Mouse (Mus musculus) heart, embryonic 11.5 days (tissue): ENCODE measurements at regions not wholly inside any gene's neighbourhood (a gene's known extent, or its start where the extent isn't known, plus 50 kb on each side); places are given as distances from the start of the nearest gene placed in this dataset.

Experiments
- ATAC-seq: fragments of 200-750 bp; cut with Nextera tagmentation; replicated peaks from 2 replicates; pipeline ENCODE4 v1.8.0; 2017; ENCODE audit warnings: moderate library complexity; ENCODE audit not compliant: insufficient number of reproducible peaks, low FRiP score, low TSS enrichment
- H3K27ac ChIP-seq: fragments of 300-500 bp; sonication (generic); 2 replicates; pipeline ENCODE4 v1.5.1; 2014; ENCODE audit warnings: mild to moderate bottlenecking, low read depth, low read length
- H3K27me3 ChIP-seq: fragments of 300-500 bp; sonication (generic); 2 replicates; pipeline ENCODE4 v1.6.1; 2014; ENCODE audit warnings: mild to moderate bottlenecking, low read length, mixed read lengths; ENCODE audit not compliant: control insufficient read depth, insufficient read depth
- H3K36me3 ChIP-seq: fragments of 300-500 bp; sonication (generic); 2 replicates; pipeline ENCODE4 v1.6.1; 2014; ENCODE audit warnings: mild to moderate bottlenecking, low read length, moderate library complexity, mixed read lengths; ENCODE audit not compliant: control insufficient read depth, insufficient read depth
- H3K4me1 ChIP-seq: fragments of 300-500 bp; sonication (generic); 2 replicates; pipeline ENCODE4 v1.6.1; 2014; ENCODE audit warnings: low read length; ENCODE audit not compliant: control insufficient read depth, insufficient read depth
- H3K4me2 ChIP-seq: fragments of 300-500 bp; sonication (generic); 2 replicates; pipeline ENCODE4 v1.6.1; 2014; ENCODE audit warnings: mild to moderate bottlenecking, moderate library complexity
- H3K4me3 ChIP-seq: fragments of 300-500 bp; sonication (generic); 2 replicates; pipeline ENCODE4 v1.5.1; 2014; ENCODE audit warnings: low read depth, low read length
- H3K9ac ChIP-seq: fragments of 300-500 bp; sonication (generic); 2 replicates; pipeline ENCODE4 v1.6.1; 2014; ENCODE audit warnings: mild to moderate bottlenecking, low read depth, low read length, moderate library complexity
- H3K9me3 ChIP-seq: fragments of 300-500 bp; sonication (generic); replicated peaks from 2 replicates; pipeline ENCODE4 v1.6.1; 2016; ENCODE audit warnings: low read length; ENCODE audit not compliant: control insufficient read depth
- WGBS: fragments of 180-500 bp; shearing (Covaris S2); extraction: QIAGEN DNeasy Blood & Tissue Kit; methylation state at CpG from one replicate; pipeline ENCODE4 v1.1.7; 2014; ENCODE audit not compliant: insufficient replicate concordance; 5-methylcytosine and 5-hydroxymethylcytosine counted together

DNA sequence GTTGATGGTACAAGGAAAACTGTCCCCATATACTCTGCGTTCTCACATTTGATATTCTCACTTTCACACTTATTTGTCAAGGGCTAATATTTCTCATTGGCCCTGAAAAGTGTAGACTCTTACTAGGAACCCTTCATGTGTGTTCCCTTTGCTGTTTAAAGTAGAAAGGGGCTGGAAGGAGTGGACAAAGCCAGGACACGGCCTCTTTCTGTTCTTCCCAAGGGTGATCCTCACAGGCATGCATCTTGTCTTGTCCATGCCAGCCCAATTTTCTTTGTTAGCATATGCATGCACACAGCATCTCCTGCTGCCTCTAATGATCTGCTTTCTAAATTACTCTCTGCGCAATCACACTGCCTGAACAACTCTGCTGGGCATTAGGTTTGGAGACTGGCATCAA lies 451.8 kb downstream of the Lmo4 start:
- H3K36me3 ChIP-seq = no peaks in the 10 kb centered on the region
- no peaks in the 10 kb centered on the region for H3K9me3 ChIP-seq
- H3K4me1 ChIP-seq = no peaks in the 10 kb centered on the region
- no peaks in the 10 kb centered on the region for H3K27me3 ChIP-seq
- no peak for ATAC-seq
- H3K4me2 ChIP-seq = no peak overlapping the region
- no peak overlapping the region for H3K9ac ChIP-seq
- no peak overlapping the region for H3K27ac ChIP-seq
- no peak overlapping the region for H3K4me3 ChIP-seq
- 88% methylated on average over 3 of the region's 3 CpGs for WGBS

DNA sequence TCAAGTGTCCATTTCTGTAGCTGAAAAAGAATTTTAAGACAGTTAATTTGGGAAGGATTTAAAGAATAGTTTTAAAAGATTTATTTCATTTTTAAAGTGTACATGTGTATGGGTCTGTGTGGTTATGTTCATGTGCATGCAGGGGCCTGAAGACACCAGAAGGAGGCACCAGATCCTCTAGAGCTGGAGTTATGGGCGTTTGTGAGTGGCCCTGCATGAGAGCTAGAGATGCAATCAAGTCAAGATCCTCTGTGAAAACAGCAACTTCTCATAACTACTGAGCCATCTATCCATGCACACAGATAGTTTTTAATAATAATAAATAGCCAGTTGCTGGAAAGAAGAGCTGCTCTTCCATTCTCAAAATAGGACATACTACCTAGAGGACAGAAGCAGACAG lies 452.4 kb downstream of the Lmo4 start:
- 76% methylated on average over 1 of the region's 1 CpGs for WGBS
- no peak overlapping the region for H3K9ac ChIP-seq
- no peak overlapping the region for H3K4me2 ChIP-seq
- no peak for ATAC-seq
- no peak overlapping the region for H3K4me3 ChIP-seq
- no peaks in the 10 kb centered on the region for H3K9me3 ChIP-seq
- no peaks in the 10 kb centered on the region for H3K4me1 ChIP-seq
- H3K27me3 ChIP-seq = no peaks in the 10 kb centered on the region
- H3K27ac ChIP-seq = no peak overlapping the region
- no peaks in the 10 kb centered on the region for H3K36me3 ChIP-seq

DNA sequence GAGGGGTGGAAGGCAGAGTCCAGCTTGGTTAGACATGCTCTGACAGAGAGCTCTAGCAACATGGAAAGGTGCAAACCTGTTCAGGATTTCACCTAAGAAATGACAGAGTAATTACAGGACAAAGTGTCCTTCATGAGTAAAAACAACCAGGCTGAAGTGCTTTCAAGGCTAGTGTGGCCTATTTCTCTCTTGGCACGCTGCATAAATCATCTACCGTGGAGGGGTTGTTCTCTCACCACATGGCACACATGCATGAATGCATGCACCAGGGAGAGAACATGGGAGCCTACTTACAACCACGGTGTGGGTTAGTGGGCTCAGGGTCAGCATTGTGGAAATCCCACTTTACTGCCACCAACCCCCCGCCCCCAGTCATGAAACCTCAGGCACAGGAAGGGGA lies 454.9 kb downstream of the Lmo4 start:
- 86% methylated on average over 4 of the region's 4 CpGs for WGBS
- H3K27me3 ChIP-seq = no peaks in the 10 kb centered on the region
- no peak overlapping the region for H3K4me2 ChIP-seq
- H3K9me3 ChIP-seq = no peaks in the 10 kb centered on the region
- no peaks in the 10 kb centered on the region for H3K4me1 ChIP-seq
- no peaks in the 10 kb centered on the region for H3K36me3 ChIP-seq
- no peak overlapping the region for H3K4me3 ChIP-seq
- ATAC-seq = no peak
- H3K27ac ChIP-seq = no peak overlapping the region
- no peak overlapping the region for H3K9ac ChIP-seq

DNA sequence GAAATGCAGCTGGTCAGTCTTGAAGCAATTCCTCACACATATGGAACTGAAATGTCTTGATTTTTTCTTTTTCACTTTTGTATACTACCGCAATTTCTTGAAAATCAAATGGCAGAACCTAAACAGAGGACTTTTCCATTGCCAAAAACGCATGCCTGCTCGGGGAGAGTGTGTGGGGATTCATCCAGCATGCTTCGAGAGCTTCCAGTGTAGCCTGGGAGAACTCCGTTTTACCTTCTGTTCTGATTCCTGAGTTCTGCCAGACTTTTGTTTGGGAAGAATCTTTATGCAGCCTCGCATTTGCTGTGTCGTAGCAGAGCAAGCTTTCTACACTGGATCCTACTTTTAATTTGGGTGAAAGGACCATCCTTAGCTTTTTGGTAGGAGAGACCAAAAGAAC lies 461.4 kb downstream of the Lmo4 start:
- no peak overlapping the region for H3K4me3 ChIP-seq
- no peak for ATAC-seq
- H3K9ac ChIP-seq = no peak overlapping the region
- H3K27ac ChIP-seq = no peak overlapping the region
- H3K9me3 ChIP-seq = no peaks in the 10 kb centered on the region
- no peaks in the 10 kb centered on the region for H3K27me3 ChIP-seq
- 79% methylated on average over 7 of the region's 7 CpGs for WGBS
- H3K4me2 ChIP-seq = no peak overlapping the region
- H3K36me3 ChIP-seq = no peaks in the 10 kb centered on the region
- no peaks in the 10 kb centered on the region for H3K4me1 ChIP-seq

DNA sequence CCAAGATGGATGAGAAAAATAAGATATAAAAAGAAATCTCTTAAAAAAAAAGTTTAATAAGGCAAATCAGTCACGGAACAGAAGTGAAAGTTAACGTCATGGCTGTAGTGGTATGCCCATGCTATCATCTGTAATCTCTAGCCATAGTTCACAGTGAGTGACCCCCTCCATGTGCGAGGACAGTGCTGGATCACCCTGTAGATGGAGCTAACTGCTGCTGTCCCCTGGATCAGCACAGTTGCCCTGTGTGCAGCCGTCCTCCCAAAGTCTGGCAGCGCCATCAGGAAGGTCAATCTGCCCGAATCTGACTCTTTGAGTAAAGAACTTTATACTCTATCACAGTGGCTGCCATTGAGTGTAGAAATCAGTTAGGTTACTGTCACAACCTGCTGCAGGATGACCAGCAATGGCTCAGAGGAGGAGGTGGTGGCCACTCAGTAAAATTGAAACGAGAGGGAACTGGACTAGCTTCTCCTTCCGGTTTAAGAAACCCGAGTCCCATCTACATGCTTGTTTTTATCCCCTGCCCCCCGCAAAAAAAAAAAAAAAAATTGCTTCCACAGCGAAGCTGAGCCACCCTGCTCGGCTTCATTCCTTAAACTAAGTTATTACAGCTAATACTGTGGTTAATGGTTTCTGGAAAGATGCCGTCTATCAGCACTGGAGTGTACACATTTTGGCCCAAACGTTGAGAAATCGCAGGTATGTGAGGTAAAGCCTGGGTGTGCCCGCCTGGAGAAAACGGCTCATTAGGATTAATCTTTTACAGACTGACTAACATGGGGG lies 462.0 kb downstream of the Lmo4 start:
- Histone ChIP-seq H3K27me3 (no peaks in the 10 kb centered on the region), H3K4me2 (no peak overlapping the region), H3K36me3 (no peaks in the 10 kb centered on the region), H3K27ac (no peak overlapping the region), H3K4me3 (no peak overlapping the region), H3K4me1 (no peaks in the 10 kb centered on the region), H3K9ac (no peak overlapping the region), H3K9me3 (no peaks in the 10 kb centered on the region)
- WGBS = 66% methylated on average over 17 of the region's 17 CpGs
- ATAC-seq = no peak

DNA sequence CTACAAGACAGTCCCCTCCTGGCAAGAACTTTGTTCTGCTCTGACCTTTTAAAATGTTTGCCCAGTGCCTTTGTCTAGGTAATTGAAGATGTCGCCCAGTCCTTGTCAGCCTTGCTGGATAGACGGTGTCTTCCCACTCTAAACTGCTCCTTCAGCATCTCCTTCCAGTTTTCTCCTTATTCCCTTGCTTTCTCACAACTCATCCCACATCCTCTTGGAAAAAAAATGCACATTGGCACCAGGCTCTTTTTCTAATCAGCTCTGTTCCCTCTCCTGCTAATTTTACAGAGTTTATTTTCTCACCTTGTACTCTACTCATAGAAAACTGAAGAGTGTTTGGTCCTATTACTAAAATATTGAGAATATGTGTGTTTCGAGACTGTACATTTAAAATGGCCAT lies 466.3 kb downstream of the Lmo4 start:
- 75% methylated on average over 3 of the region's 3 CpGs for WGBS
- H3K27ac ChIP-seq = no peak overlapping the region
- H3K4me2 ChIP-seq = no peak overlapping the region
- no peaks in the 10 kb centered on the region for H3K4me1 ChIP-seq
- ATAC-seq = no peak
- H3K27me3 ChIP-seq = no peaks in the 10 kb centered on the region
- H3K36me3 ChIP-seq = no peaks in the 10 kb centered on the region
- H3K9ac ChIP-seq = no peak overlapping the region
- no peaks in the 10 kb centered on the region for H3K9me3 ChIP-seq
- H3K4me3 ChIP-seq = no peak overlapping the region

DNA sequence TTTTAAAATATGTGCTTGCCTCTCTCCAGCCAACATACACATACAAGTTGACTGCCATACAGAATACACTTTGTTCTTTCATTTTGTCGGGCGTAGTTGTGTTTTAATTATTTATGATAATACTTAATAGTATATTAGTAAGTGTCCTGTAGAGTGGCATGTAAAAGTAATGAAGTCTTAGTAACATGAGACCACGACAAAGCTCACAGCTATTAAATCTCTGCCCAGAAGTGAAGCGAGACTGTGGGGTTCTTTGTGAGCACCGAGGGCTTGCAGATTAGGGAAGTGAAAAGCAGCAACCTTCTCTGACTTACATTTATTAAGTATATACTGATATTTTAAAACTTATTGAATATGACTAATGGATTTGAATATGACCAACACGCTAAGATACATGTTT lies 467.2 kb downstream of the Lmo4 start:
- ATAC-seq = no peak
- H3K4me1 ChIP-seq = no peaks in the 10 kb centered on the region
- H3K27me3 ChIP-seq = no peaks in the 10 kb centered on the region
- H3K9me3 ChIP-seq = no peaks in the 10 kb centered on the region
- no peak overlapping the region for H3K9ac ChIP-seq
- no peak overlapping the region for H3K27ac ChIP-seq
- WGBS = 81% methylated on average over 6 of the region's 6 CpGs
- no peak overlapping the region for H3K4me2 ChIP-seq
- no peak overlapping the region for H3K4me3 ChIP-seq
- H3K36me3 ChIP-seq = no peaks in the 10 kb centered on the region

DNA sequence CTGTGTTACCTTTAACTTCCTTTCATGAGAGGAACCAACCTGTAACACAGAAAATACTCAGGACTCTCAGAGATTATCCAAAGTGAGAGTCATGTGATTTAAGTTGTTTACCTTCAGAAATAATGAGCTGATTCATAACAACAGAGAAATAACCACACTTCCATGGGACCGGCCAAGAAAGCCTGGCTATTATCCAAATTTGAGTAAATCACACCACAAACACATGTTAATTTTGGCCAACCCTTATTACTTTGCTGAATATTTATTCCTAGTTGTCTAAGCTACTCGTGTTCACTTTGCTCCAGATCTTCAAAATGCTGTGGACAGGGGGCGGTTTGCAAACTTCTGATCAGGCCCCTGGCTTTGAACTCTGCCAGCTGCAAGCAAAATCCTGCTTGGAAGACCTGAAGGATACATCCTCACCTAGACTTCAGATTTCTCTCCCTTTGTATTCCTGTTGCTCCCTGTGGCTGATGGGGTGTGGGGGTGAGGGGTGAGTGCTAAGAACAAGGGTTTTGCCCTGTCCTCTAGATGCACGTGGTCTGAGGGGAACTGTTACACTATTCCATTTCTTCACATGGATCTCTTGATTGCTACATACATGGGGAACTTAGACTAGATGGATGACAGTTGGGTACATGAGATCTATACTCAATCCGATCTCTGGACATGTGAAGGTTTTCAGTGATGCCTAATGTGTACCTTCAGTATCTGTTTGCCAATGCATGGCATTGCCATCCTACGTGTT lies 468.2 kb downstream of the Lmo4 start:
- Histone ChIP-seq H3K4me3 (no peak overlapping the region), H3K36me3 (no peaks in the 10 kb centered on the region), H3K9ac (no peak overlapping the region), H3K27me3 (no peaks in the 10 kb centered on the region), H3K4me2 (no peak overlapping the region), H3K4me1 (no peaks in the 10 kb centered on the region), H3K27ac (no peak overlapping the region), H3K9me3 (no peaks in the 10 kb centered on the region)
- ATAC-seq = no peak
- 79% methylated on average over 6 of the region's 6 CpGs for WGBS

DNA sequence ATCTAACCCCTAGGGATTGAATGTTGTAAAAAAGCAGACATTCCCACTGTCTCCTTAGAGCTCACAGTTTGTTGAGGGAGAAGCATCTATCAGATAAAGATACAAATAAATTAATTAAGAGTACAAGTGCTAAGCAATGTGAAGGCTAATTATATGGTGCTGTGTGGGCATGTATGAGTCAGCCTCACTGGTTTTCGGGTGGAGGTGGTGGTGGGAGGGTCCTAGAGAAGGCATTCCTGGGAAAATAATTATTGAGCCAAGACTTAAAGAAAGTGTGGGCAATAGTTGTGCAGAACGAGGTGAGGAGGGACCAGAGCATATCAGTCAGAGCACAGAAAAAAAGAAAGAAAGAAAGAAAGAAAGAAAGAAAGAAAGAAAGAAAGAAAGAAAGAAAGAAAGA lies 470.2 kb downstream of the Lmo4 start:
- H3K4me2 ChIP-seq = no peak overlapping the region
- H3K9ac ChIP-seq = no peak overlapping the region
- H3K27ac ChIP-seq = no peak overlapping the region
- H3K9me3 ChIP-seq = no peaks in the 10 kb centered on the region
- H3K36me3 ChIP-seq = no peaks in the 10 kb centered on the region
- H3K4me3 ChIP-seq = no peak overlapping the region
- H3K27me3 ChIP-seq = no peaks in the 10 kb centered on the region
- no peak for ATAC-seq
- 73% methylated on average over 2 of the region's 2 CpGs for WGBS
- no peaks in the 10 kb centered on the region for H3K4me1 ChIP-seq
